Mouse (Mus musculus) heart, postnatal 25 days (tissue): ENCODE measurements around the gene Nebl. TPM values are rescaled to one million over a fixed set of nuclear protein-coding genes. Genes with fewer than 3 reads are reported as not detected.

Experiments used
- DNase-seq: peaks from one replicate; pipeline ENCODE4 v3.0.0; 2022; ENCODE audit warnings: low spot score
- intact Hi-C: fragments of 180-260 bp; cut with DNase I; formaldehyde crosslinking; loops from one replicate; pipeline ENCODE4 v1.15.1; 2025
- total RNA-seq, 2 experiments: library from RNA; stranded (reverse); gene quantifications; 2 replicates each; pipeline ENCODE4 v1.2.3; 2021

The Nebl gene
- total RNA-seq = 100 to 1,000 TPM; 405 to 439 TPM

- intact Hi-C loops = no loop called here
- DNase-seq = peak; percentile 2
Observed at GRCm38 (mm10) chr2:17730957-17731830, at the start of gene Nebl. Nebl (minus strand) TSS chr2:17731464.

DNA sequence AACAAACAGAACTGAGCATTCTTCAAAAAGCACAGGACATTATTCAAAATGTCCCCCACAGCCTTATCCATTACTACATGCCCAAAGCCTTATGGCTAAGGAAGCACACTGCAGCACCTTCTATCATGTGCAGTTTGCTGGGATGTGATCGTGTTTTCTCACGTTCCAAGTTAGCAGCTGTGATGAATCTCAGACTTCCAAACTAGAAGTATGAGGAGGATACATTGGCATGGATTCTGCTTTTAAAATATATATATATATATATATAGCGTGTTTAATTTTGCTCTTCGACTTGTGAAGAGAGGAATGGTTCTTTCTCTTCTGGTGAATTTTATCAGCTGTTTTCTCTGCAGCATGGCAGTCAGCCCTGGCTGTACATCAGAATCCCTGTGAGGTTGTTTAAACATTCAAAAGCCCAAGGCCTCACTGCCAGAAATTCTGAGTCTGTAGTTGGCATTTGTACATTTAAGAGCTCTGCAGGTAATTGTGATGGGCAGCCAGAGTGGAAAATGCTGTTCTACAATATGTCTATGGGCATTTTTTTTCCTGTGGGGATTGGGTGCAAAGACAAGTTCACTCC is 39.1 kb upstream of the Nebl start:
- intact Hi-C loops = no loop called here
- DNase-seq = no peak

- no peak for DNase-seq
- intact Hi-C loops = no loop called here
Observed at GRCm38 (mm10) chr2:17769242-17769755, 38.0 kb upstream of the Nebl start.

GRCm38 (mm10) chr2:17756271-17756670 is 25.0 kb upstream of the Nebl start:
- DNase-seq = no peak

DNA sequence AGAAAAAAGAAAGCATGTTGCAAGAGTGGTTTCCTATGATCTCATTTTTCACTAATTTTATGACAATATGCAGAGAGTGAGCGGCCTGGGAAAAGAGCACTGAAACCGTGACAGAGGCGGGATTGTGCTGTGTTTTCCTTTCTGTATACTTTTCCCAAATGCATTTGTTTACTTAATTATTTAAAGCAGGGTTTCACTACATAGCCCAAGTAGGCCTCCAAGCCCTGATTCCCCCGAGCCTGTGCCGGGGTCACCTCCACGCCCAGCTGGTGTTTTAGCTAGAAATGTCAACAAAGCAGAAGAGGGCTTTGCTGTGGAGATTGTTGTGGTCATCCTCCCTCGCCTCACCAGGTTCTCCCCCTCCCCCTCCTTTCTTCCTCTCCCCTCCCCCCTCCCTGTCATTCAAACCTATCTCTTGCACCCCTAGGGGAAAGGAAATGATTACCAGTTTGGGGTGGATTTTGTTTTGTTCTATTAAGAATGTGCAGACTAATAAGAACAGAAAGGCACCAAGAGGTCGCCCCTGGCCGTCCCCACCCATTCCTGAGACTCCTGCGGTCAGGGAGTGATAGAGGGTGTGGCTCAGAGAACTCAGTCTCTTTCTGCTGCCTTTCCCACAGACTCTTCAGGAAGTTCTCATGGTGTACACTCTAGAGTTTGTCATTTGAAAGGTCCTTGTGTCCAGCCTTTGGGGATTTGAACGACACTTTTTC is 10.9 kb upstream of the Nebl start:
- no peak for DNase-seq
- intact Hi-C loops = no loop called here

More at GRCm38 (mm10) chr2:17756271-17756670, 25.0 kb upstream of the Nebl start:
- intact Hi-C loops = no loop called here

DNA sequence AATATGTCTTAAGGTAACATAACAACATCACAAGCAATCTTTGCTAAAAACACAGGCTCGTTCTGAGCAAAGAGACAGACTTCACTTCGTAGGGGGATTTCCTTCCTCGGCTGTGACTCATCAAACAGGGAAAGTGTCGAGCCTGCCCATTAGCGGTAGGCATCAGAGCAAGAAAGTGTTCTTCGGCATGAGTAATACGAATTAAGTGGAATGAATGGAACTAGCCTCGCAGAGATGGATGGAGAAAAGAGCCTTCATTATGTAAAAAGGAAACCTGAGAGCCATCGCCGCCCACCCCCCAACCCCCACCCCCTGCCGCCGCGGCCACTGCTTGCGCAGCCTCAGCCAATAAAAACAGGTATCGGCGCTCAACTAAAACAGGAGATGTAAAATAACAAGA is 10.3 kb upstream of the Nebl start:
- intact Hi-C loops = no loop called here
- no peak for DNase-seq

DNA sequence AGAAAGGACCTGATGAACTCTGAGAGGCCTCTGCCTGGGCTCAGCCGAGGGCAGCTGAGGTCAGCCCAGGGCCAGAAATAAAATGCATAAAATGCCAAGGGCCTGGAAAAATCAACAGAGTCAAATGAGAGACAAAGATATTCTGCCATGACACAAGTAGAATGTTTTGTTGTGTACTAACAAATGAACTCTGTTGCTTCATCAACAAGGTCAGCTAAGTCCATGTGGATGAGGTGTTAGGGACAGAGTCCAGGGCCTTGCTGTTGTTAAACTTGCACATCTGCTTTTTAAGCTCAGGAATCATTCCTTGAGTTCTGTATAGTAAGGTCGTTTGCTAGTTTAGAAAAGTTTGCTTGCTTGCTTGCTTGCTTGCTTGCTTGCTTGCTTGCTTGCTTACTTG is 9.2 kb upstream of the Nebl start:
- no peak for DNase-seq
- intact Hi-C loops = no loop called here

- intact Hi-C loops = no loop called here
- no peak for DNase-seq
Observed at GRCm38 (mm10) chr2:17732210-17732609, 946 bp upstream of the Nebl start.

- intact Hi-C loops = no loop called here
- no peak for DNase-seq
Observed at GRCm38 (mm10) chr2:17731831-17732200, 552 bp upstream of the Nebl start.

DNA sequence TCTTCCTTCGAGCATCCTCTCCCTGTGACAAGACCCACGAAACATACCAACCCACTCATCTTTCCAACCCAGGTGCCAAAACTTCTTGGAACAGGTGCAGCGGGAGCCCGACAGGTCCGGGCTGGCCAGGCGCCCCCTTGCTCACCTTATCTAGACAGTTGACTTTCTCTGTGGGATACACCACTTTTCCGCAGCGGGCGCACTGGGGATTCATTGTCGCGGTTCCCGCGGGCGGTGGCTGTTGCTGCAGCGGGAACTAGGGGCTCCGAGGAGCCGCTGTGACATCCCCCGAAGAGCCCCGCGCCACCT is 662 bp downstream of the Nebl start:
- intact Hi-C loops = no loop called here
- no peak for DNase-seq

GRCm38 (mm10) chr2:17729770-17730647 is 1.3 kb downstream of the Nebl start:
- intact Hi-C loops = no loop called here
- no peak for DNase-seq

DNA sequence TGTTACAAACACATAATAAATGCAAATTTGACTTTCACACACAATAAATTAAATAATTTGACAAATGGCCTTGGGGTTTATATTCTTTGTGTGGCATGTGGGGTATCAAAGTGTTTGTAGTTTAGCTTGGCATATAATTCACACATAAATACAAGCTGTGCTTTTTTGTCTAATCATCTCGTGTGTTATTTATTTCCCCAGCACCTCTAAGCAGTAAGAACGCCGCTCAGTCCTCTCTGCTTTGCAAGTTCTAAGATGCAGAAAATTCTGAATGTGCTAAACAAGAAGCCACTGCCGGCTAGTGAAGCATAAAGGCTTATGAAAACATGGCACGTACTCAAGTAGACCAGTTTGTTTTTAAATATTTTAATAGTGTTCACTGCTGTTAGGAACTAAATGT is 6.9 kb downstream of the Nebl start:
- intact Hi-C loops = no loop called here

GRCm38 (mm10) chr2:17723268-17724019 is 7.8 kb downstream of the Nebl start:
- intact Hi-C loops = no loop called here
- DNase-seq = no peak

More for the DNA sequence above, 6.9 kb downstream of the Nebl start:
- DNase-seq = no peak

DNA sequence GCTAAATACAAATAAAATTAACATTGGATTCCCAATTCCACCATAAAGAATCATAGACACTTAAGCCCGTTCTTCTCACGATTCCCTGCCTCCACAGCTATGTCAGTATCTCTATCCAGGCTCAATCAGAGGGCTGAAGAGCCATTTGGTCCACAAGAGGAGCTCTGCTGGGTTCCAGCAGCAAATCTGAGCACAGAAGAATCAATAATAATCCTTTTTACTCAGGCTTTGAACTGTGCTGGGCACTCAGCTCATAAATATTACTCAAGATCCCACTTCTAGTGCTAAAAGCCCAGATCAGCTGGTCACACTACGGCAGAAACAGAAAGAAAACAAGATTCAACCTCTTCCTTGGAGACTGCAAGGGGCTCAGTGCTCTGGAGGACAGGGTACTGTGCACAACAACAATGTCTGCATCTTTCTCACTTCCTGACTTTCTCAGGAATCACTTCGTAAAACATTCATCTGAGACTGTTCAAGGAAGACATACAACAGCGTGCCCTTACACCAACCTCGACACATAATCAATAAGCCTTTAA is 10.0 kb downstream of the Nebl start:
- DNase-seq = no peak
- intact Hi-C loops = no loop called here

DNA sequence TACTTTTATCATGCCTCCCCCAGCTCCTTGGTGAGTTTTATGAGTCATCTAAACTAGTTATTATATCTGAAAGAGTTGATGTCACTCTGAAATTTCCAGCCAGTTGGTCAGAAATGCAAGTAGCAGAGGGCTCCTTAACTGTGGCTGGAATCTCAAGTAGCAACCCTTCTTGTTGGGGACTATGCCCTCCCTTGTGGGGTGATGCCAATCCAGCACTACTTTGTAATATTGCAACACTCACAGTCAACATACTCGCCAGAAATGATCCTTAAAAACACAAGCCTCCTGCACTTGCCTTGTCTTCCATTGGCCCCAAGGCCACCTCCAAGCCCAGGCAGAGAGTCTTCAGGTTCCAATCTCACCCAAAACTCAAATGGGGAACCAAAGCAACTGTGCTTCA is 13.0 kb downstream of the Nebl start:
- intact Hi-C loops = no loop called here
- no peak for DNase-seq

- intact Hi-C loops = no loop called here
- DNase-seq = no peak
Observed at GRCm38 (mm10) chr2:17717200-17717599, 14.1 kb downstream of the Nebl start.

GRCm38 (mm10) chr2:17715149-17715767 is 16.0 kb downstream of the Nebl start:
- no peak for DNase-seq
- intact Hi-C loops = no loop called here

GRCm38 (mm10) chr2:17714661-17715060 is 16.6 kb downstream of the Nebl start:
- DNase-seq = no peak
- intact Hi-C loops = no loop called here

GRCm38 (mm10) chr2:17714124-17714523 is 17.1 kb downstream of the Nebl start:
- intact Hi-C loops = no loop called here
- no peak for DNase-seq
